Mouse (Mus musculus): ENCODE measurements at regions not wholly inside any gene's neighbourhood (a gene's known extent, or its start where the extent isn't known, plus 50 kb on each side); places are given as distances from the start of the nearest gene placed in this dataset.

DNA sequence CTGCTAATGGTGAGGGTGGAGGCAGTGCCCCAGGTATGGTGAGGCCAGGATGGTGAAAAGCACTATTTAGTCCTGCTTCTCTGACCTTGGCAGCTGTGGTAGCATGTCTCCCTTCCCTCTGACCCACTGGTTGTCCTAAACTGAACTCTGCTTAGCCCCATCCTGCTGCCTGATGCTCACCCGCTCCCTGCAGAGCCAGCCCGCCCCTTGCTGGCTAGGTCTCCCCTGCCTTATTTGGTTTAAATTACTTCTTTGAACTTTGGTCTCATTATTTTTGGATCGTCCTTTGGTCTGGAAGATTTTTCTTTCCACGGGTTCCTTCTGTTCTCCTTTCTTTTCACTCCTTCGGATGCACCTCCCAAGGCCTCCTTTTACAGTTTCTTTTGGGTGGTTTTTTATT, 525.7 kb upstream of the Tnp1 start:
- TF ChIP-seq CTCF (IDR thresholded peaks at IDR 0.05) (no peak), EP300 (IDR thresholded peaks at IDR 0.05) (no peak)
